Mouse (Mus musculus) embryonic facial prominence, embryonic 14.5 days (tissue): ENCODE results near the gene Psmd5. TPM values are rescaled to one million over a fixed set of nuclear protein-coding genes. Genes with fewer than 3 reads are reported as not detected.

Source experiments
- ATAC-seq: fragments of 200-750 bp; cut with Nextera tagmentation; 2 replicates; pipeline ENCODE4 v1.8.0; 2017; ENCODE audit warnings: low read depth, moderate number of reproducible peaks, moderate TSS enrichment
- DNase-seq: peaks from one replicate; pipeline ENCODE4 v3.0.0-alpha.2; 2015; ENCODE audit warnings: low spot score
- H3K27ac ChIP-seq: fragments of 300-500 bp; sonication (generic); replicated peaks from 2 replicates; pipeline ENCODE4 v1.5.1; 2014; ENCODE audit warnings: low read depth, mild to moderate bottlenecking, low read length, moderate library complexity
- H3K27me3 ChIP-seq: fragments of 300-500 bp; sonication (generic); replicated peaks from 2 replicates; pipeline ENCODE4 v1.6.1; 2014; ENCODE audit warnings: low read length; ENCODE audit not compliant: control insufficient read depth, insufficient read depth
- H3K36me3 ChIP-seq: fragments of 300-500 bp; sonication (generic); 2 replicates; pipeline ENCODE4 v1.6.1; 2014; ENCODE audit warnings: low read length, mixed read lengths; ENCODE audit not compliant: control insufficient read depth, insufficient read depth
- H3K4me1 ChIP-seq: fragments of 300-500 bp; sonication (generic); 2 replicates; pipeline ENCODE4 v1.6.1; 2014; ENCODE audit warnings: antibody characterized with exemption, low read length; ENCODE audit not compliant: control insufficient read depth, insufficient read depth
- H3K4me2 ChIP-seq: fragments of 300-500 bp; sonication (generic); 2 replicates; pipeline ENCODE4 v1.6.1; 2014; ENCODE audit warnings: low read depth, mild to moderate bottlenecking, low read length, moderate library complexity, mixed read lengths
- H3K4me3 ChIP-seq: fragments of 300-500 bp; sonication (generic); 2 replicates; pipeline ENCODE4 v1.5.1; 2014; ENCODE audit warnings: low read depth, mild to moderate bottlenecking, low read length
- H3K9ac ChIP-seq: fragments of 300-500 bp; sonication (generic); 2 replicates; pipeline ENCODE4 v1.6.1; 2014; ENCODE audit warnings: low read depth, mild to moderate bottlenecking, low read length, moderate library complexity, mixed read lengths
- H3K9me3 ChIP-seq: fragments of 300-500 bp; sonication (generic); 2 replicates; pipeline ENCODE4 v1.6.1; 2016; ENCODE audit warnings: low read length; ENCODE audit not compliant: control insufficient read depth
- WGBS: fragments of 180-500 bp; shearing (Covaris S2); extraction: QIAGEN DNeasy Blood & Tissue Kit; methylation state at CpG from one replicate; pipeline ENCODE4 v1.1.7; 2014; 5-methylcytosine and 5-hydroxymethylcytosine counted together
- polyA plus RNA-seq: library from polyadenylated mRNA; unstranded; fragments of >200 nt; fragmentation: Nextera tagmentation; extraction: Ambion mirVana; gene quantifications from 2 replicates; pipeline ENCODE4 v1.2.1, GENCODE M21; 2014

Gene Psmd5
- polyA plus RNA-seq, 1 experiment from 2014 or later = 92.3 TPM

DNA sequence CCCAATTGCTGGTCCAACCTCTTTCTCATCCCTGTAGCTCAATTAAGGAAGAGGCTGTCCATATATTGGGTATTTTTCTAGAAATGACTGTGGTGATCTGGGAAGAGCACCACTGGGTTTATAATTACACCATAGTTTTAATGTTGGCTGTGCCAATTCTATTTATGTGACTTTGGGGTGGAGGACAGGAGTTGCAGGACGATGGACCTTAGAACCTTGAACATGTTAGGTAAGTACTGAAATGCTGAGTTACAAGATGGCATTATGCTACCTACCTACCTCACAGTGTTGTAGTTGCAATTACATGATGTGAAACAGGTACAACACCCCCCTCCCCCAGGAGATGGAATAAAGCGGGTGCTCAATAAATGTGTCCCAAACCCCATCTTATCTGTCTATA is 8.0 kb upstream of the Psmd5 start:
- WGBS = 88% methylated on average over 2 of the region's 2 CpGs
- no peak for ATAC-seq

DNA sequence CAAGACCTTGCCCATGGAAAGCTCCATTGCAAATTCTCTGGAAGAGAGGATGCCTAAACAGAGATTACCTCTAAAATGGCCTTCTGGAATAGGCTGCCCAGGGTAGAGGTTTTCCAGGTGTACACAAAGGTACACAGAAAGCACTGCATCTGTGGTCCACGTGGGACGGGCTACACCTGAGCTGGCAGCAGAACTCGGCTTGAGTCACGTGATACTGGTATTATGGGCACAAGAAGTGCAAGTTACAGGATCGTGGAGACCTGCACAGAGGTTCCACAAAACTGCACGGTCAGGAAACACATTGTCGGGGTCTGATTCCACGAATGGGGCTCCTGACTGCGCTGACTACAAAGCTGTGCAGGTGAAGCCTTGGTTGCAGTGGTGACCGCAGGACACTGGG is 5.3 kb upstream of the Psmd5 start:
- Histone ChIP-seq H3K36me3 (no peaks in the 10 kb centered on the region), H3K9me3 (no peaks in the 10 kb centered on the region), H3K4me3 (no peak overlapping the region), H3K9ac (no peak overlapping the region), H3K4me2 (no peak overlapping the region), H3K4me1 (no peaks in the 10 kb centered on the region), H3K27me3 (peaks cover 4% of the 10 kb centered on the region), H3K27ac (no peak overlapping the region)
- 84% methylated on average over 10 of the region's 10 CpGs for WGBS
- DNase-seq = no peak
- ATAC-seq = no peak

More for the DNA sequence above, 8.0 kb upstream of the Psmd5 start:
- Histone ChIP-seq H3K27me3 (no peaks in the 10 kb centered on the region), H3K4me1 (no peaks in the 10 kb centered on the region), H3K36me3 (no peaks in the 10 kb centered on the region), H3K9me3 (no peaks in the 10 kb centered on the region), H3K4me3 (no peak overlapping the region), H3K4me2 (no peak overlapping the region), H3K9ac (no peak overlapping the region), H3K27ac (no peak overlapping the region)
- no peak for DNase-seq

DNA sequence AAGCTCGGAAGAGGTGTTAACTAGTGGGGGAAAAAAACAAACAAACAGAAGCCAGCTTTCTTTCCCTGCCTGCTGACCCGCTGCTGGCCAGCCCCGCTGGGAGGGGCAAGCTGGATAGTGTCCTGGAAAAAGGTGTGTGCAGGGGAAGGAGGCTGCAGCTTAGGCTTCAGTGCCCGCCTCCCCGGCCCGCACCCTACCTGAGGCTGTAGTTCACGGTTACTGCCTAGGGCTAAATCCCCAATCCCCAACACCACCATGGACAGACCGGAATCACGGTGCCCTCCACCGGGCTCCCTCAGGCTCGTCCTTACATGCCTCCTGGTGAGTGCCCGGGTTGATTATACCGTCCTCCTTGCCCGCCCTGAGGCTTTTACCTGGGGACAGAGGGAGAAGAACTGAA is 497 bp downstream of the Psmd5 start, which contains the start of gene Cutal:
Cutal (plus strand) TSS at position 126 of the 400 bp plus-strand sequence.
- no peaks in the 10 kb centered on the region for H3K36me3 ChIP-seq
- DNase-seq (no peak), ATAC-seq (no peak)
- no peak within 1 kb of the TSS for H3K27ac ChIP-seq
- H3K9me3 ChIP-seq = no peaks in the 10 kb centered on the region
- peaks cover 11% of the 10 kb centered on the region for H3K4me1 ChIP-seq
- H3K9ac ChIP-seq = peak within 1 kb of the TSS; percentile 26; the same call in 1 of the 2 replicates
- peak within 1 kb of the TSS; percentile 37 for H3K4me2 ChIP-seq
- H3K27me3 ChIP-seq = peaks cover 27% of the 10 kb centered on the region
- H3K4me3 ChIP-seq = peak within 1 kb of the TSS; percentile 18
- 3% methylated on average over 12 of the region's 14 CpGs for WGBS

DNA sequence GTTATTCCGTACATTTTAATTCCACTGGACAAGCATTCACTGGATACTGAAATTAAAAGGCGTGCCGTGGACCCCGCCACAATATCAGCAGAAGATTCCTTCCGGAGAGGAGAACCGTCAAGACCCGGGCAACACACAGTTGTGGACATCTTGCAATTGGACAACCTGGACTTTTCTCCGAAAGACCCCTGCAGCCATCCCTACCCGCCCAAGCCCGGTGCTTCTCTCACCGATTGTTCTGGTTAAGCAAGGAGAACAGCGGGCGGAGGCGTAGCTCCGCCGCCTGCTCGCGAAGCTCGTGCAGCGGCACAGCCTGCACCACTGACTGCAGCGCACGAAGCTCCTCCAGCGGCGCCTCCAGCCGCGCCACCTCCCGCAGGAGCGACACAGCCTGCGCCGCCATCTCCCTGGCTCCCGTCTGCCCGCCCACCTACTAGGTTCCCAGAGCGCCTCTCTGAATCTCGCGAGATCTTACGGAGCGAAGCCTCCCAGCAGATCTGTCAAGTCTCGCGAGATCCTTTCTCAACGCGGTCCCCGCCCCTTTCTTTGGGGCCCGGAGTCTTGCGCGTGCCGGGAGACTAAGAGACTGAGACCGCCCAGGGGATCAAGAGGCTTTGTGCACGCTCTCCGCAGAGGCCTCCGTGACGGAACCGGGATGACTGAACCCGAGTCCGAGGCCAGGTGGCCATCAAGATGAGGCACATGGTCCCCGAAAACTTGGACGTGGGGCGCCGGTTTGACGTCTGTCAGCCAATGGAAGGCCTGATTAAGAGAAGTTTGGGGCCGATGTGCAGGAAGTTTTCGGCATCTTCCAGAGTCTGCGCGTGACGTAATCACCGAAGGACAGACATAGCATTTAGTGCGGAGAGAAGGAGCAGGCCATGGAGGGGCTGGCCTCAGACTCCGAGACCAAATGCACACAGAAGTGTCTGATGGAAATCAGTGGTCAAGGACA is 4.0 kb downstream of the Psmd5 start:
- Histone ChIP-seq H3K4me3 (peak overlapping the region; percentile 91), H3K9me3 (no peaks in the 10 kb centered on the region), H3K9ac (peak overlapping the region; percentile 90), H3K4me1 (peaks cover 13% of the 10 kb centered on the region), H3K27ac (peak overlapping the region; percentile 91), H3K27me3 (peaks cover 27% of the 10 kb centered on the region), H3K36me3 (peaks cover 3% of the 10 kb centered on the region; the same call in 1 of the 2 replicates), H3K4me2 (peak overlapping the region; percentile 63)
- peak; percentile 100 for DNase-seq
- WGBS = under 1% methylated on average over 58 of the region's 67 CpGs
- peak; percentile 98 for ATAC-seq

DNA sequence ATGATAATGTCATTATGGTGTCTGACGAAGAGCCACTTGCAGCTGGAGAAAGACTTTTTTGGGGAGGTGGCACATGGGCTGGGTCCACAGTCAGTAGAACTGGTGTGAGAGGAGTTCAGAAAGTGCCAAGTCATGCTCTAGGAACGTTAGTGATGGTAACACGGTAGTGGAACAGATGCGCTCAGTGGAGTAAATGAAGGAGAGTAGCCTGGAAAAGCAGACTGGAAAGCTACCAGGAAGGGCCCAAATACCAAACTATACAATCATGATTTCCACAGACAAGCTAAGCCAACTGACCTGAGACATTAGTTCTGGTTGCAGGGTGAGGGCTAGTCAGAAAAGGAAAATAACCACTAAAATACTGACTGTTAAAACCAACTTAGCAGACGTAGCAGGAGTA is 5.1 kb downstream of the Psmd5 start:
- Histone ChIP-seq H3K36me3 (peaks cover 14% of the 10 kb centered on the region), H3K27me3 (peaks cover 19% of the 10 kb centered on the region), H3K9me3 (no peaks in the 10 kb centered on the region), H3K4me1 (peaks cover 13% of the 10 kb centered on the region), H3K4me3 (peak overlapping the region; percentile 91), H3K27ac (no peak overlapping the region), H3K4me2 (peak overlapping the region; percentile 60), H3K9ac (peak overlapping the region; percentile 90)
- ATAC-seq = no peak
- WGBS = 39% methylated on average over 5 of the region's 5 CpGs
- no peak for DNase-seq

DNA sequence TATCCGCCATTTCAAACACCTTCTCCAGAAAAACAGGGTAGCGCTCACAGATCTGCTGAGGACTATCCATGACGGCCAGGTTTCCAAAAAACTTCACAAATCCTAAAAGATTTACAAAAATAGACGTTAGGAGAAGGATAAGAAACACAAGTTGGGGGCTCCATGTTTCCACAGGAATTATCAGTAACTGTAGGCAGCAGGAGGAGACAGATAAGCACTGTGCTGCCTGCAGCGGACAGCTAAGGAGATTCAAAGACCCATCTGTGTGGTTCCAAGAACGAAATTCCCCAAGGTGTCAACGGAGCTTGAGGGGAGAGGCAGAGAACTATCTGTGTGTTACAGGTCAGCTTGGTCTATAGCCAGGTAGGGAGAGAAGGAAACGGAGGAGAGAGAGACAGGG is 17.0 kb downstream of the Psmd5 start:
- Histone ChIP-seq H3K36me3 (peaks cover 92% of the 10 kb centered on the region), H3K9ac (no peak overlapping the region), H3K4me3 (no peak overlapping the region), H3K9me3 (no peaks in the 10 kb centered on the region), H3K27ac (no peak overlapping the region), H3K4me1 (no peaks in the 10 kb centered on the region), H3K27me3 (no peaks in the 10 kb centered on the region), H3K4me2 (no peak overlapping the region)
- ATAC-seq (no peak), DNase-seq (no peak)
- WGBS = 89% methylated on average over 8 of the region's 8 CpGs

DNA sequence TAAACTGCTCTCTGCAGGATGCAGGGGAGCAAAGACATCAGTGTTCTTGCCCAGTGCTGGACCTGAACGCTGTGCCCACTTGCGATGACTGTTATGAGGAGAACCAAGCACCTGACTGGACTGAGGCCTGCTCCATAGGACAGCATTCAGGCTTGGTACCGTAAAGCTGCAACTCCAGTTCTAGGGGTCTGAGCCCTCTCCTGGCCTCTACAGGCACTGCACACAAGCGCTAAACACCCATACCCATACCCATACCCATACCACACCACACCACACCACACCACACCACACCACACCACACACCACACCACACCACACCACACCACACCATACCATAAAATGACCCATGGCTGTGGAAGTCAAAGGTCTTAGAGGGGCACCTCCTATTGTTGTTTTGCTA is 19.5 kb downstream of the Psmd5 start:
- Histone ChIP-seq H3K36me3 (peaks cover 99% of the 10 kb centered on the region), H3K4me2 (no peak overlapping the region), H3K9ac (no peak overlapping the region), H3K27ac (no peak overlapping the region), H3K4me1 (no peaks in the 10 kb centered on the region), H3K4me3 (no peak overlapping the region), H3K9me3 (no peaks in the 10 kb centered on the region), H3K27me3 (no peaks in the 10 kb centered on the region)
- ATAC-seq (no peak), DNase-seq (no peak)
- WGBS = 96% methylated on average over 4 of the region's 4 CpGs

DNA sequence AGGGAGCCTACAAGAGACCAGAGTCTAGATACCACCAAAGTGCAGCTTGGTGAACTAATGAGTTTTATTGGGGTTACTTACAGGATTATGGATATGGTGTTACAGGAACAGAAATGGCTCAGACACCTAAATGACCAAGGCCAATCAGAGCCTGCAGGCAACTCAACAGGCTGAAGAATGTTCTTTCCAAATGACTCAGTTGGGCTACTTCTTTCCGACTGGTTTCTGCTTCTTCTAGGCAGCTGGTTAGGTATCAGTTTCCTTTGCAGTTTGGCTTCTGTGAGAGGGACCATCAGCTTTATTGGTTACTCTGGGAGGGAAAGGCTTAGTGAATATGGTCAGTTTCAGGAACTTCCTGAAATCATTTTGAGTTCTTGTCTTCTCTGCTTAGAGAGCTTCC is 27.1 kb downstream of the Psmd5 start:
- Histone ChIP-seq H3K4me1 (no peaks in the 10 kb centered on the region), H3K36me3 (peaks cover 36% of the 10 kb centered on the region), H3K27me3 (no peaks in the 10 kb centered on the region), H3K9me3 (no peaks in the 10 kb centered on the region), H3K4me2 (no peak overlapping the region), H3K4me3 (no peak overlapping the region), H3K27ac (no peak overlapping the region), H3K9ac (no peak overlapping the region)
- ATAC-seq = no peak
- 95% methylated on average over 1 of the region's 1 CpGs for WGBS
- no peak for DNase-seq
